ENCODE assay signal across 22 mouse cellular contexts in genomic region chr11:44661875-44662274, GRCm38 (mm10). TPM values are rescaled to one million over a fixed set of nuclear protein-coding genes. Genes with fewer than 3 reads are reported as not detected.
A peak's percentile ranks its signal among the peaks of the same experiment; 100 is the strongest.
DNase-seq lines count a peak whose midpoint lies in the region; TF ChIP-seq lines count a peak whose summit lies in the region.
"Had no signal": no experiment of that assay in that cellular context is flagged by ENCODE, and none has a peak within 500 bp of the region (broad histone marks: within the 10 kb centered on the region; RNA-seq: fewer than 3 reads in every experiment).

No protein-coding gene starts in this region.

- DNase-seq in heart, adult 11 months: peak; percentile 15
- no peak for DNase-seq in heart, adult 9 months (ENCODE audit: low spot score in 2 of 2)
- peak; percentile 84 for DNase-seq in CH12.LX (ENCODE audit: extremely low read depth)
- peak; percentile 52 for DNase-seq in splenic B cell, adult 2 months (ENCODE audit: low read depth, low spot score)
- no peak for DNase-seq in layer of hippocampus, postnatal 36 days
- no peak for DNase-seq in gastrocnemius, adult 18-20 months (ENCODE audit: low spot score)
- DNase-seq in right cerebral cortex, postnatal 4 days: no peak
- DNase-seq: adrenal gland, adult 2 months; adrenal gland, adult 8-10 months; adrenal gland, postnatal 10 days; adrenal gland, postnatal 14 days; adrenal gland, postnatal 25 days; adrenal gland, postnatal 36 days; B cell, adult 2 months; cerebellum, adult 11 months; cerebellum, adult 11-12 months; cerebellum, adult 18-20 months; cerebellum, adult 2 months had no signal

- in situ Hi-C loops in CH12.LX (cut with MboI; ENCODE audit: low pct_ligation_motif_present, low pct_unique_long_range_greater_than_20kb, low sequenced_read_pairs): no loop called here

- dilution Hi-C loops in CH12.LX (cut with MboI; ENCODE audit: extremely low pct_ligation_motif_present, extremely low pct_unique_long_range_greater_than_20kb, low sequenced_read_pairs): no loop called here

- peak overlapping the region; percentile 80 for H3K9ac ChIP-seq in CH12.LX (ENCODE audit: insufficient read depth, low read depth)

- H3K4me2 ChIP-seq in CH12.LX (ENCODE audit: insufficient read depth, low read depth, poor library complexity, severe bottlenecking): peak overlapping the region; percentile 89

- H3K9me3 ChIP-seq in CH12.LX (replicated peaks; ENCODE audit: low read length): no peaks in the 10 kb centered on the region
- H3K9me3 ChIP-seq: G1E had no signal

- H3K4me1 ChIP-seq in CH12.LX (ENCODE audit: control insufficient read depth in 1 of 2, insufficient read depth in 2 of 2): peaks cover 24 to 83% of the 10 kb centered on the region in 2 experiments
- peaks cover 40% of the 10 kb centered on the region for H3K4me1 ChIP-seq in brown adipose tissue, adult 24 weeks (ENCODE audit: control insufficient read depth, insufficient read depth, insufficient read length, low read length)

- peaks cover 41% of the 10 kb centered on the region for H3K79me2 ChIP-seq in CH12.LX (replicated peaks; ENCODE audit: control insufficient read depth, extremely low read depth, insufficient read depth, poor library complexity, severe bottlenecking)

- TF ChIP-seq CTCF in CH12.LX (conservative IDR thresholded peaks at IDR 0.05 in 1 of 2, IDR thresholded peaks at IDR 0.05 in 1 of 2; ENCODE audit: low read depth in 2 of 2, low read length in 2 of 2): no peak

- H3K27ac ChIP-seq in CH12.LX (ENCODE audit: insufficient read depth, low read depth): peak overlapping the region; percentile 96
- H3K27ac ChIP-seq in brown adipose tissue, adult 24 weeks (replicated peaks; ENCODE audit: low read depth, low read length): 0 out of 2 replicates have a peak overlapping the region, but pooled peaks have one; percentile 16

- peak; percentile 54; the same call in 1 of the 2 replicates for TF ChIP-seq POLR2A in CH12.LX (IDR thresholded peaks at IDR 0.05; ENCODE audit: low read depth, low read length)

- peaks cover 6 to 18% of the 10 kb centered on the region in 2 experiments for H3K36me3 ChIP-seq in CH12.LX (replicated peaks in 1 of 2; ENCODE audit: control insufficient read depth in 1 of 2, insufficient read depth in 1 of 2, low read length in 1 of 2)
- peaks cover 3% of the 10 kb centered on the region; the same call in 1 of the 2 replicates for H3K36me3 ChIP-seq in splenic B cell, adult 2 months (ENCODE audit: control insufficient read depth, insufficient read depth, low read length, poor library complexity, severe bottlenecking)
- H3K36me3 ChIP-seq: G1E had no signal

- peak; percentile 5 for TF ChIP-seq RAD21 in CH12.LX (IDR thresholded peaks at IDR 0.05; ENCODE audit: low read depth, low read length)

- H3K4me3 ChIP-seq in CH12.LX (replicated peaks in 1 of 3; ENCODE audit: low read depth in 2 of 3, low read length in 2 of 3, poor library complexity in 1 of 3): no peak overlapping the region
- H3K4me3 ChIP-seq in brown adipose tissue, adult 24 weeks (ENCODE audit: insufficient read depth, low read depth, low read length): no peak overlapping the region

- TF ChIP-seq EP300 in CH12.LX (IDR thresholded peaks at IDR 0.05; ENCODE audit: low read length): peak; percentile 90

- H3K27me3 ChIP-seq in CH12.LX (replicated peaks): no peaks in the 10 kb centered on the region
- no peaks in the 10 kb centered on the region for H3K27me3 ChIP-seq in splenic B cell, adult 2 months (ENCODE audit: control insufficient read depth, insufficient read depth, low read length, poor library complexity, severe bottlenecking)
- H3K27me3 ChIP-seq: Patski had no signal

TF ChIP-seq in CH12.LX, 34 proteins besides CTCF, POLR2A, EP300 and RAD21:
- TF ChIP-seq MAX (IDR thresholded peaks at IDR 0.05; ENCODE audit: low read length): 0 out of 2 replicates have a peak, but pooled peaks have one; percentile 43
- no peak for TF ChIP-seq NELFE (IDR thresholded peaks at IDR 0.05; ENCODE audit: low read depth, low read length)
- no peak; the same call in 1 of the 2 replicates for TF ChIP-seq JUND (conservative IDR thresholded peaks at IDR 0.05; ENCODE audit: low read depth, low read length)
- peak; percentile 71 for TF ChIP-seq BHLHE40 (IDR thresholded peaks at IDR 0.05; ENCODE audit: low read depth, low read length)
- TF ChIP-seq MAFK (IDR thresholded peaks at IDR 0.05; ENCODE audit: insufficient replicate concordance, low read length): peak; percentile 56; the same call in 1 of the 2 replicates
- TF ChIP-seq ZNF384 (IDR thresholded peaks at IDR 0.05; ENCODE audit: low read depth, low read length): peak; percentile 33
- TF ChIP-seq MYC (IDR thresholded peaks at IDR 0.05; ENCODE audit: low read depth, low read length): peak; percentile 43; the same call in 1 of the 2 replicates
- 0 out of 2 replicates have a peak, but pooled peaks have one; percentile 54 for TF ChIP-seq KAT2A (IDR thresholded peaks at IDR 0.05; ENCODE audit: insufficient replicate concordance, low read length)
- TF ChIP-seq CHD2 (IDR thresholded peaks at IDR 0.05; ENCODE audit: low read length): no peak
- no peak for TF ChIP-seq UBTF (IDR thresholded peaks at IDR 0.05; ENCODE audit: low read depth, low read length)
- TF ChIP-seq SIN3A (IDR thresholded peaks at IDR 0.05; ENCODE audit: low read length): peak; percentile 84
- peak; percentile 68; the same call in 1 of the 2 replicates for TF ChIP-seq MXI1 (IDR thresholded peaks at IDR 0.05; ENCODE audit: low read depth, low read length)
- TF ChIP-seq CHD1 (IDR thresholded peaks at IDR 0.05; ENCODE audit: low read depth, low read length): peak; percentile 15; the same call in 1 of the 2 replicates
- no peak for TF ChIP-seq USF2 (conservative IDR thresholded peaks at IDR 0.05; ENCODE audit: low read depth, low read length)
- no peak for TF ChIP-seq ZKSCAN1 (IDR thresholded peaks at IDR 0.05; ENCODE audit: borderline replicate concordance, low read depth, low read length)
- peak; percentile 92 for TF ChIP-seq ETS1 (conservative IDR thresholded peaks at IDR 0.05; ENCODE audit: low read depth, low read length)
- peak; percentile 59; the same call in 1 of the 2 replicates for TF ChIP-seq POLR2AphosphoS2 (IDR thresholded peaks at IDR 0.05; ENCODE audit: low read depth, low read length)
- peak; percentile 85 for TF ChIP-seq IRF4 (IDR thresholded peaks at IDR 0.05; ENCODE audit: low read depth, low read length)
- TF ChIP-seq TBP (conservative IDR thresholded peaks at IDR 0.05; ENCODE audit: low read depth, low read length): peak; percentile 76
- peak; percentile 40; the same call in 1 of the 2 replicates for TF ChIP-seq JUN (IDR thresholded peaks at IDR 0.05; ENCODE audit: insufficient read depth, low read depth, low read length)
- peak; percentile 86 for TF ChIP-seq TCF12 (IDR thresholded peaks at IDR 0.05; ENCODE audit: low read depth, low read length)
- TF ChIP-seq MEF2A (IDR thresholded peaks at IDR 0.05; ENCODE audit: borderline replicate concordance, low read depth, low read length): peak; percentile 98
- no peak for TF ChIP-seq ELF1 (IDR thresholded peaks at IDR 0.05; ENCODE audit: low read depth, low read length)
- no peak; the same call in 1 of the 2 replicates for TF ChIP-seq MAZ (IDR thresholded peaks at IDR 0.05; ENCODE audit: low read depth, low read length)

RNA-seq across cellular contexts. Expression of gene Ebf1, which starts 44.8 kb away (rescaled TPM):
- 24.9 and 37.8 TPM in 2 replicates for total RNA-seq in CH12.LX (2012; rRNA removed)
- total RNA-seq in CH12.LX (2014; rRNA removed): 42.8 and 44.2 TPM in 2 replicates
- polyA plus RNA-seq in CH12.LX (2012; ENCODE audit: insufficient read length, low read depth): 52.5 and 60.7 TPM in 2 replicates
- 35.3 and 38.8 TPM in 2 replicates for polyA plus RNA-seq in brown adipose tissue, adult 24 weeks (2012; ENCODE audit: insufficient read depth, insufficient read length, missing spikeins)
- 1 to 10 TPM; 2.6 to 3.1 TPM for total RNA-seq in layer of hippocampus, postnatal 36 days (2021)
- total RNA-seq in gastrocnemius, adult 18-20 months (2021): 1 to 10 TPM; 5.5 to 8.2 TPM
- total RNA-seq: MEL had no signal
- polyA plus RNA-seq: G1E had no signal

Comparison
In these comparisons a context has a peak if more than half of its experiments do, and no peak if none do; other contexts are left out.
1. DNase-seq: peak in heart, adult 11 months (single experiment), CH12.LX (single experiment) and splenic B cell, adult 2 months (single experiment); none in heart, adult 9 months (0 of 2), layer of hippocampus, postnatal 36 days (0 of 2), gastrocnemius, adult 18-20 months (single experiment) and right cerebral cortex, postnatal 4 days (single experiment).